Mouse (Mus musculus): ENCODE measurements around the gene Chst11. TPM values are rescaled to one million over a fixed set of nuclear protein-coding genes. Genes with fewer than 3 reads are reported as not detected.

The Chst11 gene
- polyA plus RNA-seq, 1 experiment from 2014 or later, result 5.4 TPM

- 81% methylated on average over 3 of the region's 3 CpGs for WGBS
These were observed 139.3 kb downstream of the Chst11 start for GRCm38 (mm10) chr10:83124560-83124959.

GRCm38 (mm10) chr10:83126447-83126846, 141.1 kb downstream of the Chst11 start:
- H3K9ac ChIP-seq (ENCODE audit: low read depth, low read length), result no peak overlapping the region
- H3K4me2 ChIP-seq (replicated peaks; ENCODE audit: low read depth, low read length), result no peak overlapping the region
- H3K27me3 ChIP-seq (ENCODE audit: control insufficient read depth, insufficient read depth, low read length), result no peaks in the 10 kb centered on the region
- no peak overlapping the region for H3K27ac ChIP-seq (ENCODE audit: low read depth, low read length)
- no peak overlapping the region for H3K4me3 ChIP-seq (ENCODE audit: low read length)
- peak; percentile 37; the same call in 1 of the 2 replicates for ATAC-seq (ENCODE audit: low FRiP score, low TSS enrichment)
- 41% methylated on average over 9 of the region's 9 CpGs for WGBS
- no peaks in the 10 kb centered on the region for H3K9me3 ChIP-seq (ENCODE audit: control insufficient read depth, low read length)
- peaks cover 33% of the 10 kb centered on the region for H3K4me1 ChIP-seq (ENCODE audit: control insufficient read depth, insufficient read depth, low read length)
- no peaks in the 10 kb centered on the region for H3K36me3 ChIP-seq (ENCODE audit: control insufficient read depth, insufficient read depth, low read length)

More at GRCm38 (mm10) chr10:83124560-83124959, 139.3 kb downstream of the Chst11 start:
- no peak overlapping the region for H3K4me2 ChIP-seq (replicated peaks; ENCODE audit: low read depth, low read length)
- H3K4me1 ChIP-seq (ENCODE audit: control insufficient read depth, insufficient read depth, low read length), result peaks cover 19% of the 10 kb centered on the region
- H3K9ac ChIP-seq (ENCODE audit: low read depth, low read length), result no peak overlapping the region
- no peak overlapping the region for H3K27ac ChIP-seq (ENCODE audit: low read depth, low read length)
- no peak for ATAC-seq (ENCODE audit: low FRiP score, low TSS enrichment)
- no peaks in the 10 kb centered on the region for H3K9me3 ChIP-seq (ENCODE audit: control insufficient read depth, low read length)
- H3K36me3 ChIP-seq (ENCODE audit: control insufficient read depth, insufficient read depth, low read length), result no peaks in the 10 kb centered on the region
- H3K27me3 ChIP-seq (ENCODE audit: control insufficient read depth, insufficient read depth, low read length), result no peaks in the 10 kb centered on the region
- no peak overlapping the region for H3K4me3 ChIP-seq (ENCODE audit: low read length)

GRCm38 (mm10) chr10:83128435-83128834, 143.1 kb downstream of the Chst11 start:
- H3K27ac ChIP-seq (ENCODE audit: low read depth, low read length), result no peak overlapping the region
- H3K27me3 ChIP-seq (ENCODE audit: control insufficient read depth, insufficient read depth, low read length), result no peaks in the 10 kb centered on the region
- WGBS, result 73% methylated on average over 8 of the region's 8 CpGs
- H3K4me3 ChIP-seq (ENCODE audit: low read length), result no peak overlapping the region
- H3K4me1 ChIP-seq (ENCODE audit: control insufficient read depth, insufficient read depth, low read length), result peaks cover 33% of the 10 kb centered on the region
- H3K36me3 ChIP-seq (ENCODE audit: control insufficient read depth, insufficient read depth, low read length), result no peaks in the 10 kb centered on the region
- ATAC-seq (ENCODE audit: low FRiP score, low TSS enrichment), result no peak
- no peak overlapping the region for H3K4me2 ChIP-seq (replicated peaks; ENCODE audit: low read depth, low read length)
- no peaks in the 10 kb centered on the region for H3K9me3 ChIP-seq (ENCODE audit: control insufficient read depth, low read length)
- H3K9ac ChIP-seq (ENCODE audit: low read depth, low read length), result no peak overlapping the region

GRCm38 (mm10) chr10:83129624-83130218, 144.4 kb downstream of the Chst11 start:
- H3K27ac ChIP-seq (ENCODE audit: low read depth, low read length), result no peak overlapping the region
- peaks cover 43% of the 10 kb centered on the region for H3K4me1 ChIP-seq (ENCODE audit: control insufficient read depth, insufficient read depth, low read length)
- no peak for ATAC-seq (ENCODE audit: low FRiP score, low TSS enrichment)

GRCm38 (mm10) chr10:83130611-83131010, 145.3 kb downstream of the Chst11 start:
- Histone ChIP-seq H3K9me3 (ENCODE audit: control insufficient read depth, low read length) (no peaks in the 10 kb centered on the region), H3K27me3 (ENCODE audit: control insufficient read depth, insufficient read depth, low read length) (no peaks in the 10 kb centered on the region), H3K4me1 (ENCODE audit: control insufficient read depth, insufficient read depth, low read length) (peaks cover 49% of the 10 kb centered on the region), H3K27ac (ENCODE audit: low read depth, low read length) (no peak overlapping the region), H3K4me2 (replicated peaks; ENCODE audit: low read depth, low read length) (no peak overlapping the region), H3K36me3 (ENCODE audit: control insufficient read depth, insufficient read depth, low read length) (no peaks in the 10 kb centered on the region), H3K9ac (ENCODE audit: low read depth, low read length) (no peak overlapping the region), H3K4me3 (ENCODE audit: low read length) (no peak overlapping the region)
- peak; percentile 43; the same call in 1 of the 2 replicates for ATAC-seq (ENCODE audit: low FRiP score, low TSS enrichment)
- 30% methylated on average over 8 of the region's 8 CpGs for WGBS

More at GRCm38 (mm10) chr10:83129624-83130218, 144.4 kb downstream of the Chst11 start:
- H3K9me3 ChIP-seq (ENCODE audit: control insufficient read depth, low read length), result no peaks in the 10 kb centered on the region
- no peak overlapping the region for H3K9ac ChIP-seq (ENCODE audit: low read depth, low read length)
- no peaks in the 10 kb centered on the region for H3K27me3 ChIP-seq (ENCODE audit: control insufficient read depth, insufficient read depth, low read length)
- WGBS, result 60% methylated on average over 8 of the region's 8 CpGs
- no peak overlapping the region for H3K4me2 ChIP-seq (replicated peaks; ENCODE audit: low read depth, low read length)
- H3K36me3 ChIP-seq (ENCODE audit: control insufficient read depth, insufficient read depth, low read length), result no peaks in the 10 kb centered on the region
- no peak overlapping the region for H3K4me3 ChIP-seq (ENCODE audit: low read length)

- Histone ChIP-seq H3K4me1 (ENCODE audit: control insufficient read depth, insufficient read depth, low read length) (peaks cover 46% of the 10 kb centered on the region), H3K4me3 (ENCODE audit: low read length) (no peak overlapping the region), H3K9ac (ENCODE audit: low read depth, low read length) (no peak overlapping the region), H3K4me2 (replicated peaks; ENCODE audit: low read depth, low read length) (no peak overlapping the region), H3K27ac (ENCODE audit: low read depth, low read length) (no peak overlapping the region), H3K36me3 (ENCODE audit: control insufficient read depth, insufficient read depth, low read length) (no peaks in the 10 kb centered on the region), H3K27me3 (ENCODE audit: control insufficient read depth, insufficient read depth, low read length) (no peaks in the 10 kb centered on the region), H3K9me3 (ENCODE audit: control insufficient read depth, low read length) (no peaks in the 10 kb centered on the region)
- ATAC-seq (ENCODE audit: low FRiP score, low TSS enrichment), result no peak
- WGBS, result 81% methylated on average over 1 of the region's 1 CpGs
These were observed 146.6 kb downstream of the Chst11 start for GRCm38 (mm10) chr10:83131884-83132283.

GRCm38 (mm10) chr10:83133866-83134570, 148.7 kb downstream of the Chst11 start:
- Histone ChIP-seq H3K4me1 (ENCODE audit: control insufficient read depth, insufficient read depth, low read length) (peaks cover 39% of the 10 kb centered on the region), H3K27ac (ENCODE audit: low read depth, low read length) (no peak overlapping the region), H3K27me3 (ENCODE audit: control insufficient read depth, insufficient read depth, low read length) (no peaks in the 10 kb centered on the region), H3K4me3 (ENCODE audit: low read length) (no peak overlapping the region), H3K36me3 (ENCODE audit: control insufficient read depth, insufficient read depth, low read length) (no peaks in the 10 kb centered on the region), H3K9ac (ENCODE audit: low read depth, low read length) (no peak overlapping the region), H3K4me2 (replicated peaks; ENCODE audit: low read depth, low read length) (no peak overlapping the region), H3K9me3 (ENCODE audit: control insufficient read depth, low read length) (no peaks in the 10 kb centered on the region)
- ATAC-seq (ENCODE audit: low FRiP score, low TSS enrichment), result no peak
- WGBS, result 64% methylated on average over 16 of the region's 16 CpGs

- H3K27ac ChIP-seq (ENCODE audit: low read depth, low read length), result no peak overlapping the region
These were observed 149.6 kb downstream of the Chst11 start for GRCm38 (mm10) chr10:83134896-83135295.

GRCm38 (mm10) chr10:83135963-83136362, 150.7 kb downstream of the Chst11 start:
- Histone ChIP-seq H3K27me3 (ENCODE audit: control insufficient read depth, insufficient read depth, low read length) (no peaks in the 10 kb centered on the region), H3K4me2 (replicated peaks; ENCODE audit: low read depth, low read length) (no peak overlapping the region), H3K27ac (ENCODE audit: low read depth, low read length) (no peak overlapping the region), H3K4me3 (ENCODE audit: low read length) (no peak overlapping the region), H3K36me3 (ENCODE audit: control insufficient read depth, insufficient read depth, low read length) (no peaks in the 10 kb centered on the region), H3K4me1 (ENCODE audit: control insufficient read depth, insufficient read depth, low read length) (peaks cover 36% of the 10 kb centered on the region), H3K9me3 (ENCODE audit: control insufficient read depth, low read length) (no peaks in the 10 kb centered on the region), H3K9ac (ENCODE audit: low read depth, low read length) (no peak overlapping the region)
- WGBS, result 88% methylated on average over 1 of the region's 1 CpGs
- ATAC-seq (ENCODE audit: low FRiP score, low TSS enrichment), result no peak

More at GRCm38 (mm10) chr10:83134896-83135295, 149.6 kb downstream of the Chst11 start:
- 0 out of 2 replicates have a peak, but pooled peaks have one; percentile 21 for ATAC-seq (ENCODE audit: low FRiP score, low TSS enrichment)
- H3K9me3 ChIP-seq (ENCODE audit: control insufficient read depth, low read length), result no peaks in the 10 kb centered on the region
- WGBS, result 32% methylated on average over 10 of the region's 10 CpGs
- H3K9ac ChIP-seq (ENCODE audit: low read depth, low read length), result no peak overlapping the region
- H3K4me1 ChIP-seq (ENCODE audit: control insufficient read depth, insufficient read depth, low read length), result peaks cover 33% of the 10 kb centered on the region
- no peaks in the 10 kb centered on the region for H3K27me3 ChIP-seq (ENCODE audit: control insufficient read depth, insufficient read depth, low read length)
- no peak overlapping the region for H3K4me3 ChIP-seq (ENCODE audit: low read length)
- H3K4me2 ChIP-seq (replicated peaks; ENCODE audit: low read depth, low read length), result no peak overlapping the region
- no peaks in the 10 kb centered on the region for H3K36me3 ChIP-seq (ENCODE audit: control insufficient read depth, insufficient read depth, low read length)

All from kidney, embryonic 14.5 days (tissue).